In genomic region chr5:92127751-92128150, GRCm38 (mm10) we compare ENCODE assay signal across 8 mouse cellular contexts. TPM values are rescaled to one million over a fixed set of nuclear protein-coding genes. Genes with fewer than 3 reads are reported as not detected.
DNase-seq lines count a peak whose midpoint lies in the region; ATAC-seq and TF ChIP-seq lines count a peak whose summit lies in the region.

No protein-coding gene starts in this region.

- ATAC-seq in embryonic facial prominence, embryonic 12.5 days (ENCODE audit: insufficient number of reproducible peaks, insufficient read depth, low FRiP score, low TSS enrichment), result no peak
- ATAC-seq in erythroblast, adult 5-6 weeks (replicated peaks; ENCODE audit: low FRiP score, poor library complexity, severe bottlenecking), result 0 out of 2 replicates have a peak, but pooled peaks have one; percentile 15
- no peak for ATAC-seq in liver, embryonic 16.5 days (ENCODE audit: low read depth)

- no peak for TF ChIP-seq CTCF in layer of hippocampus, adult 2 months (conservative IDR thresholded peaks at IDR 0.05)

- H3K4me1 ChIP-seq in embryonic facial prominence, embryonic 12.5 days, result peaks cover 19% of the 10 kb centered on the region
- peaks cover 18% of the 10 kb centered on the region for H3K4me1 ChIP-seq in embryonic facial prominence, embryonic 10.5 days
- peaks cover 38% of the 10 kb centered on the region for H3K4me1 ChIP-seq in liver, embryonic 16.5 days (ENCODE audit: control insufficient read depth, low read depth, low read length)

- no peak overlapping the region for H3K4me2 ChIP-seq in embryonic facial prominence, embryonic 12.5 days (replicated peaks)
- peak overlapping the region; percentile 67 for H3K4me2 ChIP-seq in liver, embryonic 16.5 days (ENCODE audit: low read depth, low read length)

- H3K9ac ChIP-seq in embryonic facial prominence, embryonic 12.5 days, result no peak overlapping the region
- peak overlapping the region; percentile 79 for H3K9ac ChIP-seq in liver, embryonic 16.5 days (ENCODE audit: low read depth, low read length)

- no peak for DNase-seq in embryonic facial prominence, embryonic 10.5 days (ENCODE audit: low spot score)
- DNase-seq in layer of hippocampus, adult 2 months (ENCODE audit: low spot score in 2 of 2), result no peak
- DNase-seq in layer of hippocampus, postnatal 25 days (ENCODE audit: extremely low spot score in 1 of 2, low spot score in 1 of 2), result no peak
- no peak for DNase-seq in adrenal gland, adult (ENCODE audit: inconsistent age in 2 of 2, low spot score in 1 of 2)
- DNase-seq in kidney, adult 9 months, result no peak

- H3K27ac ChIP-seq in embryonic facial prominence, embryonic 12.5 days, result peak overlapping the region; percentile 63
- no peak overlapping the region; the same call in 1 of the 2 replicates for H3K27ac ChIP-seq in embryonic facial prominence, embryonic 10.5 days (replicated peaks)
- H3K27ac ChIP-seq in layer of hippocampus, adult 2 months, result 0 out of 2 replicates have a peak overlapping the region, but pooled peaks have one; percentile 36
- H3K27ac ChIP-seq in liver, embryonic 16.5 days (ENCODE audit: low read length), result peak overlapping the region; percentile 96

- 82% methylated on average over 10 of the region's 10 CpGs for WGBS in embryonic facial prominence, embryonic 12.5 days
- 94% methylated on average over 10 of the region's 10 CpGs for WGBS in embryonic facial prominence, embryonic 10.5 days
- 82% methylated on average over 10 of the region's 10 CpGs for WGBS in liver, embryonic 16.5 days (ENCODE audit: insufficient replicate concordance)

- H3K4me3 ChIP-seq in embryonic facial prominence, embryonic 12.5 days, result no peak overlapping the region
- no peak overlapping the region for H3K4me3 ChIP-seq in embryonic facial prominence, embryonic 10.5 days
- H3K4me3 ChIP-seq in layer of hippocampus, adult 2 months, result no peak overlapping the region
- peak overlapping the region; percentile 70 for H3K4me3 ChIP-seq in liver, embryonic 16.5 days (ENCODE audit: low read depth, low read length)

- H3K36me3 ChIP-seq in embryonic facial prominence, embryonic 12.5 days, result peaks cover 10% of the 10 kb centered on the region; the same call in 1 of the 2 replicates
- H3K36me3 ChIP-seq in embryonic facial prominence, embryonic 10.5 days (replicated peaks), result peaks cover 35% of the 10 kb centered on the region
- H3K36me3 ChIP-seq in liver, embryonic 16.5 days (ENCODE audit: control insufficient read depth, insufficient read depth), result peaks cover 5% of the 10 kb centered on the region

- no peaks in the 10 kb centered on the region for H3K27me3 ChIP-seq in embryonic facial prominence, embryonic 12.5 days
- H3K27me3 ChIP-seq in embryonic facial prominence, embryonic 10.5 days (replicated peaks; ENCODE audit: low read depth, poor library complexity, severe bottlenecking), result no peaks in the 10 kb centered on the region
- no peaks in the 10 kb centered on the region for H3K27me3 ChIP-seq in liver, embryonic 16.5 days (ENCODE audit: control insufficient read depth, insufficient read depth, low read depth, low read length)

- no peaks in the 10 kb centered on the region for H3K9me3 ChIP-seq in embryonic facial prominence, embryonic 12.5 days
- H3K9me3 ChIP-seq in embryonic facial prominence, embryonic 10.5 days, result 0 out of 2 replicates have a peak, but pooled peaks cover 2% of the 10 kb centered on the region
- H3K9me3 ChIP-seq in liver, embryonic 16.5 days (replicated peaks; ENCODE audit: control insufficient read depth, low read length), result no peaks in the 10 kb centered on the region

RNA-seq across cellular contexts. Expression of gene Uso1, which starts 10.0 kb away (rescaled TPM):
- 45.7 and 49.3 TPM in 2 replicates for polyA plus RNA-seq in embryonic facial prominence, embryonic 12.5 days (2016; fragmentation: Nextera tagmentation; extraction: Ambion mirVana)
- polyA plus RNA-seq in embryonic facial prominence, embryonic 10.5 days (2016; fragmentation: Nextera tagmentation; extraction: Ambion mirVana), result 36.8 and 38.0 TPM in 2 replicates
- total RNA-seq in layer of hippocampus, adult 2 months (2021), result 10 to 100 TPM; 76.7 to 79.6 TPM
- total RNA-seq in layer of hippocampus, postnatal 25 days (2021), result 10 to 100 TPM; 81.8 to 83.5 TPM
- 19.8 and 29.9 TPM in 2 replicates for total RNA-seq in erythroblast, adult 5-6 weeks (2015; ENCODE audit: low replicate concordance)
- 20.4 and 34.8 TPM in 2 replicates for total RNA-seq in erythroblast, adult 5-6 weeks (2017; ENCODE audit: low replicate concordance)
- polyA plus RNA-seq in liver, embryonic 16.5 days (2015; fragmentation: Nextera tagmentation; extraction: Ambion mirVana), result 19.3 and 19.4 TPM in 2 replicates

RNA-seq across cellular contexts. Expression of gene G3bp2, which starts 44.2 kb away (rescaled TPM):
- polyA plus RNA-seq in embryonic facial prominence, embryonic 12.5 days (2016; fragmentation: Nextera tagmentation; extraction: Ambion mirVana), result 218 and 225 TPM in 2 replicates
- 282 and 292 TPM in 2 replicates for polyA plus RNA-seq in embryonic facial prominence, embryonic 10.5 days (2016; fragmentation: Nextera tagmentation; extraction: Ambion mirVana)
- total RNA-seq in layer of hippocampus, adult 2 months (2021), result 100 to 1,000 TPM; 233 to 246 TPM
- 100 to 1,000 TPM; 214 to 234 TPM for total RNA-seq in layer of hippocampus, postnatal 25 days (2021)
- 33.2 and 33.8 TPM in 2 replicates for total RNA-seq in erythroblast, adult 5-6 weeks (2015; ENCODE audit: low replicate concordance)
- total RNA-seq in erythroblast, adult 5-6 weeks (2017; ENCODE audit: low replicate concordance), result 35.0 and 43.8 TPM in 2 replicates
- 40.0 and 40.4 TPM in 2 replicates for polyA plus RNA-seq in liver, embryonic 16.5 days (2015; fragmentation: Nextera tagmentation; extraction: Ambion mirVana)

Comparison
In these comparisons a context has a peak if more than half of its experiments do, and no peak if none do; other contexts are left out.
1. RNA of gene G3bp2, which starts 44.2 kb away (total RNA-seq): 233 to 246 TPM in layer of hippocampus, adult 2 months and 214 to 234 TPM in layer of hippocampus, postnatal 25 days; 33.2 to 43.8 TPM in erythroblast, adult 5-6 weeks; every median in the first group is over 4 times any median in the second.